Mouse (Mus musculus) heart, postnatal 0 days (tissue): ENCODE results near the gene Camta1.
"Not testable (repeated sequence)": the region's sequence is repeated elsewhere in the genome, so short reads cannot be mapped to it uniquely, and the experiment has no call there.

Experiments
- CTCF ChIP-seq: IDR thresholded peaks from 2 replicates; pipeline ENCODE4 v1.5.1; 2016; ENCODE audit warnings: antibody characterized with exemption, control low read depth, low read depth
- EP300 ChIP-seq: IDR thresholded peaks from 2 replicates; pipeline ENCODE4 v1.6.1; 2016; ENCODE audit warnings: antibody characterized with exemption, low read depth

- not testable (repeated sequence) for TF ChIP-seq CTCF, EP300
These were observed 953.2 kb downstream of the Camta1 start for GRCm38 (mm10) chr4:150908512-150908911.
